Mouse (Mus musculus): ENCODE measurements around the gene Dlx3.

- TF ChIP-seq CTCF (IDR thresholded peaks at IDR 0.05; ENCODE audit: low read depth): no peak
- TF ChIP-seq EP300 (IDR thresholded peaks at IDR 0.05; ENCODE audit: low read depth): no peak
Observed at GRCm38 (mm10) chr11:95072136-95072535, 47.8 kb upstream of the Dlx3 start.

All from heart, postnatal 0 days (tissue).